Mouse (Mus musculus) liver, adult (tissue): Measurements from ENCODE around the gene Epha7.

Experiments used
- GATA4 ChIP-seq: IDR thresholded peaks from 2 replicates; pipeline ENCODE4 v1.6.1; 2014; ENCODE audit warnings: mild to moderate bottlenecking, low read length; ENCODE audit not compliant: insufficient replicate concordance

The Epha7 gene

GRCm38 (mm10) chr4:28935567-28935966 lies 122.6 kb downstream of the Epha7 start:
- TF ChIP-seq GATA4 = no peak

- TF ChIP-seq GATA4 = no peak
These were observed 127.8 kb downstream of the Epha7 start for GRCm38 (mm10) chr4:28940710-28941109.

GRCm38 (mm10) chr4:28944237-28944636 lies 131.3 kb downstream of the Epha7 start:
- TF ChIP-seq GATA4 = no peak

- TF ChIP-seq GATA4 = no peak
These were observed 148.1 kb downstream of the Epha7 start for GRCm38 (mm10) chr4:28960889-28961560.

- no peak for TF ChIP-seq GATA4
These were observed 154.8 kb downstream of the Epha7 start for GRCm38 (mm10) chr4:28967584-28968315.

- TF ChIP-seq GATA4 = no peak
These were observed 185.7 kb downstream of the Epha7 start for GRCm38 (mm10) chr4:28998462-28999286.

GRCm38 (mm10) chr4:28999287-28999595 lies 186.3 kb downstream of the Epha7 start:
- no peak for TF ChIP-seq GATA4

GRCm38 (mm10) chr4:29010333-29010732 lies 197.4 kb downstream of the Epha7 start:
- TF ChIP-seq GATA4 = no peak
